Mouse (Mus musculus): ENCODE measurements at regions not wholly inside any gene's neighbourhood (a gene's known extent, or its start where the extent isn't known, plus 50 kb on each side); places are given as distances from the start of the nearest gene placed in this dataset.

DNA sequence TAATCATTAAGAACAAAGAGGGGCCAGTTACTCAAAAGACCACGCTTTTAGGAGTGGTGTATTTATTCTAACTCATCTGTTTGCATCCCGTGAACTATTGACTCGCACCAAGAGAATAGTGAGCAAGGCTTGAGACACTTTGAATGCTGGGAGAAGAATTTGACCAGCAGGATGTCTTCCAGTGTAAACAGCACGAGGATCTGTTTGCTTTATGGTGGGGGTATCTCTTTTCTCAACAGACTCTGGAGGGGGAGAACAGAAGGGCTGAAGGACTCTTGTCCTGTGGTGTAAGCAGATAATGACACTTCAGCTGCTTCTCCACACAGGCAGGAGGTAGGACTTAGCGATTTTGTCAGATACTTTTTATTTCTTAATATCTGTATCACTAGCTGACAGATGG lies 168.0 kb downstream of the Dact1 start:
- TF ChIP-seq CTCF (IDR thresholded peaks at IDR 0.05) (no peak), EP300 (IDR thresholded peaks at IDR 0.05) (no peak)

Data from lung, postnatal 0 days (tissue).